Mouse (Mus musculus): ENCODE data around the gene Tmem274.

Gene Tmem274

GRCm38 (mm10) chr4:149526330-149526729 lies 49.2 kb downstream of the Tmem274 start:
- DNase-seq: no peak

GRCm38 (mm10) chr4:149527621-149528354 lies 50.6 kb downstream of the Tmem274 start:
- no peak for DNase-seq

DNA sequence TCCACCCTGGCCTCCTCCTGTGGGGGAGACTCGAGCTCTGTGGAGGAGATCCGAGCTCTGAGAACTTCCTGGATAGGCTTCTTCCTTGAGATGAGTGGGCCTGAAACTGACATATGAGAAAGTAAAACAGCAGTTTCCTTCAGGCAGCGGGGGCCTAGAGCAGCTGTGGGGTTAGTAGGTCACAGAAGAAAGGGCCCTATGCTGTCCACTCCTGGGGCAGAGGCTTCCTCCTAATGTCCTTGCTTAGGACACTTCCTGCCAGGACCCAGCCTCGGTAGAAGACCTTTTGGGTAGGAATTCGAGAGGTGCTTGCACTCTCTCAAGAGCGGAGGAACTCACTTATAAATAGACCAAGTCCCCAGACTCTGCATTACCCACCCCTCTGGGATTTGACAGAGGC lies 52.5 kb downstream of the Tmem274 start:
- no peak for DNase-seq
